Mouse (Mus musculus) heart, postnatal 0 days (tissue): ENCODE measurements at regions not wholly inside any gene's neighbourhood (a gene's known extent, or its start where the extent isn't known, plus 50 kb on each side); places are given as distances from the start of the nearest gene placed in this dataset.

Experiments used
- CTCF ChIP-seq: IDR thresholded peaks from 2 replicates; pipeline ENCODE4 v1.5.1; 2016; ENCODE audit warnings: antibody characterized with exemption, control low read depth, low read depth
- EP300 ChIP-seq: IDR thresholded peaks from 2 replicates; pipeline ENCODE4 v1.6.1; 2016; ENCODE audit warnings: antibody characterized with exemption, low read depth

DNA sequence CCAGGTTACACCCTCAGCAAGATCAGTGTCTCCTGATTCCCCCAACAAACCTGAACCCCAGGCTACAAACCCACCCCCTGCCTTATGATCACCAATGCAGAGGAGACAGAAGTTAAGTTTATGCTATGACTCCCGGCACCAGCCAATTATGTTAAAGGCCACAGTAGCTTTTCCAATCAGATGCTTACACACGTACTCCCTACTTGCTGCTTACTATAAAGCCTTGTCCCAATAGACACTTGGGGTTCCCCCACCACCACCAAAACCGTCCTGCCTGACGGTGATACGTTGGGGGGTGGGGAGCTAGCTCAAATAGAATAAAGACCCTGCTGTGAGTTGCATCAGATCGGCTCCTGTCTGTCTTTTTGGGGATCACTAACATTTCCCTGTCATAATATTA lies 70.5 kb upstream of the Nfil3 start:
- TF ChIP-seq CTCF (no peak), EP300 (no peak)
